Mouse (Mus musculus) heart, adult 18-20 months (tissue): Measurements from ENCODE around the gene Kif7. TPM values are rescaled to one million over a fixed set of nuclear protein-coding genes. Genes with fewer than 3 reads are reported as not detected.

ENCODE experiments used
- DNase-seq, 2 experiments: peaks; one replicate each; pipeline ENCODE4 v3.0.0; 2021 to 2022; ENCODE audit warnings: mixed read lengths in 1 of 2
- total RNA-seq, 2 experiments: library from RNA; stranded (reverse); gene quantifications; 2 replicates each; pipeline ENCODE4 v1.2.3; 2021

Kif7 gene
- total RNA-seq, 2 experiments from 2014 or later: 0.82 to 1.1 TPM

DNA sequence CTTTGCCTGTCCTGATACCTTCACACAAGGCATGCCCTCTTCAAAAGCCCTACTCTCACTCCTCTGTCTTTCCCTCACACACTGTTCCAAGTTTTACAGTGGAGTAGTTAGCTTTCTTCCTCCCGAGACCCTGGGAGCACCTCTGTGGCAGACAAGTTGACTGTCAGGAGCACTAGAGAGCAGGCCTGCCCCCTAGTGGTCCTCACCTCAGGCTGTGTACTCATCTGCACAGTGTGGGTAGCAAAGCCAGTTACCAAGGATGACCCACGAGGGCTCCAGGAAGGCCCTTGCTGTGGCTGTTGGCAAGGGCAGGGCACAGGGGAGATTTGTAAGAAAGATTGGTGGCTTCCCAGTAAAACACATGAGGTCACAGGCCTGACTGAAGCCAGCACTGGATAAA is 11.6 kb upstream of the Kif7 start:
- peak; percentile 47 to 76 for DNase-seq

- DNase-seq: peak; percentile 67 to 70
Observed at GRCm38 (mm10) chr7:79721386-79721977, 6.0 kb upstream of the Kif7 start.

- no peak for DNase-seq
Observed at GRCm38 (mm10) chr7:79710831-79711230, 4.7 kb downstream of the Kif7 start.

- no peak for DNase-seq
Observed at GRCm38 (mm10) chr7:79710130-79710607, 5.4 kb downstream of the Kif7 start.

DNA sequence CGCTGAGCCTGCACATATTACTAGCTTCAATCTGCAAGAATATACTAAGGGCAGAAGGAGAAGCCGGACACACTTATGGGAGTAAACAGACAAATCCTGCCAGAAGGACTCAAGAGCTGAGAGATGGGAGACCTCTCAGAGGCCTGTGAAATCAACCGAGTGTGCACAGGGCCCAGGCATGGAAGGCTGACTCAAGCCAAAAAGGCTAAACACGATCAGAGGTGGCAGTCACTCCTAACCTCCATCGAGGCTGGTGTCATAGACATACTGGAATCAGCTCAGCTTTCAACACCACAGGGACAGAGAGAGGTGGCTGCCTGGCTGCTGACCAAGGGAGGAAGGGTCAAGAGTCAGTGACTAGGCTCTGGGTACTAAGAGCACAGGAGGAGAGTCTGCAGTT is 10.3 kb downstream of the Kif7 start:
- DNase-seq: no peak

- no peak for DNase-seq
Observed at GRCm38 (mm10) chr7:79702755-79703154, 12.8 kb downstream of the Kif7 start.

- no peak for DNase-seq
Observed at GRCm38 (mm10) chr7:79696495-79696894, 19.0 kb downstream of the Kif7 start.

DNA sequence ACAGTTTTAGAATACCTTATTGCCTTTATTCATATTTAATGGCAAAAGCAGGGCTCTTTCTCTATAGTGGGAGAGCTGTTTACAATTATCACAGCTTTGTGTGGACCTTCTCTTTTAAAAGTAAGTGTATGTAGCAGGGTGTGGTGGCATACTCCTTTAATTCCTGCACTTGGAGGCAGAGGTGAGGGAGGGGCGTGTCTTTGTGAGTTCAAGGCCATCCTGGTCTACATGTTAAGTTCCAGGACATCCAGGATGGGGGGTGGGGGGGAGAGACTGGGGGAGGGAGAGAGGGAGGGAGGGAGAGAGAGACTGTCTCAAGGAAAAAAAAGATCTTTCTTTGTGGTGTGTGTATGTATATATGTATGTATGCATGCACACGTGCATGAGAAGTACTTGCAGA is 35.3 kb downstream of the Kif7 start:
- DNase-seq: no peak

DNA sequence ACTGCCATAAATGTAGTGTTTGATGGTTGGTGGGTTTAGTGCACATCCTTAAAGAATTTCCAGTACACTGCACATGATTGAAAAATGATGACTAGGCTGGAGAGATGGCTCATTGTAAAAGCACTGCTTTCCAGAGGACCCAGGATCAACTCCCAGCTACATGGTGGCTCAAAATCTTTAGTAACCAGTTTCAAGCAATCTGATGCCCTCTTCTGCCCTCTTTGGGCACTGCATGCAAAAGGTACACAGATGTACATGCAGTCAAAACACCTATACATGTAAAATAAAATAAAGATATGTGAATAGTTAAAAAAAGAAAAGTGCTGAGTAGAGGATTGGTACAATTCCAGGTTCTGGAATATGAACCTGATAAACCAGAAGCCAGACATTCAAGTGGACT is 36.3 kb downstream of the Kif7 start:
- no peak for DNase-seq

DNA sequence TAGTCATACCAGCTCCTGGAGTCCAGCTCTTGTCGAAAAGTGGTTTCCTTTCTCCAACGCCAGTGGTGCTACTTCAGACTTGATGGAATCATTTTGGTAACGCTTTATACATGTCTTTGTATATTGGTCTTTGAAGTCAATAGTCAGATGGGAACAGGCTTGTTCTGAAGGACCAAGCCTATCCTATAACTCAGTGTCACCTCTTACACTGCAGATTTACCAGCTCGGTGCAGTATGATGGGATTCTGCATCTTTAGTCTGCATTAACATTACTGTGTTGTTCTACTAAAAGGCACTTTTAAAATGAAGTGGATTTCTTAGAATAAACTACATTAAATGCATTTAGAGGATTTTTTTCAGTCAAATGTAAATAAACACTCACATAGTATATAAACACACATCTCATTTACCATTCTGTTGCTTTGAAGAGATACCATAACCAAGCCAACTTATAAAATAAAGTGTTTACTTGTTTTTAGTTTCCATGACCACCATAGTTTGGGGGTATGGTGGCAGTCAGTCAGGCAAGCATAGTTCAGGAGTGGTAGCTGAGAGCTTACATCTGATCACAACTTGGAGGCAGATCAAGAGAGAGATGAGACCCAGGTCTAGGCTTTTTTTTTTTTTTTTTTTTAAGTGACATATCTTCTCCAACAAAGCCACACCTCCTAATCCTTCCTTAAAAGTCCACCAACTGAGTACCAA is 44.5 kb downstream of the Kif7 start:
- DNase-seq: no peak

GRCm38 (mm10) chr7:79666690-79667089 is 48.8 kb downstream of the Kif7 start:
- no peak for DNase-seq

DNA sequence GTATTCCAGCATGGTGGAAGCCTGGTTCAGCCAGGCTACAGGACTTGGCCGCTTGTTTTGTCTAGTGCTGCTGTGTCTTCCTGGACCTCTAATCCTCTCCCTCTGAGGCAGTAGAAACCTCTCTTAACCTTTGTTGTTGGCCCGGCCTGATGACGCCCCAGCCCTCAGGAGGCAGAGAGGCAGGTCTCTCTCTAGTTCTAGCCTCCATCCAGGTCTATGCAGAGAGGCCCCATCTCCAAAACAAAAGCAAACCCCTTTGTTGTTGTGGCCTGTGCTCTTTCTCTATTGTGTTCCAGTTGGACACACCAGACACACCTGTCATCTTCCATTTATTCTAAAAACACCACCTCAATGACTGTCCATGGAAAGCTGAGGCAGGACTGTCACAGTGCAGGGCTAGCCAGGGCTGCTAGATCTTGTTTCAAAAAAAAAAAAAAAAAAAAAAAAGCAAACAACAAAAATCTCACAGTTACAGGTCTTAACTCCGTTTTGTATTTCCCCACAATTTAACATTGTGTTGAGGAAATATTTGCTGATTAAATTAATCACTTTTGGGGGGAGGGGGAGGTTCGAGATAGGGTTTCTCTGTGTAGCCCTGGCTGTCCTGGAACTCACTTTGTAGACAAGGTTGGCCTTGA is 54.1 kb downstream of the Kif7 start:
- no peak for DNase-seq

DNA sequence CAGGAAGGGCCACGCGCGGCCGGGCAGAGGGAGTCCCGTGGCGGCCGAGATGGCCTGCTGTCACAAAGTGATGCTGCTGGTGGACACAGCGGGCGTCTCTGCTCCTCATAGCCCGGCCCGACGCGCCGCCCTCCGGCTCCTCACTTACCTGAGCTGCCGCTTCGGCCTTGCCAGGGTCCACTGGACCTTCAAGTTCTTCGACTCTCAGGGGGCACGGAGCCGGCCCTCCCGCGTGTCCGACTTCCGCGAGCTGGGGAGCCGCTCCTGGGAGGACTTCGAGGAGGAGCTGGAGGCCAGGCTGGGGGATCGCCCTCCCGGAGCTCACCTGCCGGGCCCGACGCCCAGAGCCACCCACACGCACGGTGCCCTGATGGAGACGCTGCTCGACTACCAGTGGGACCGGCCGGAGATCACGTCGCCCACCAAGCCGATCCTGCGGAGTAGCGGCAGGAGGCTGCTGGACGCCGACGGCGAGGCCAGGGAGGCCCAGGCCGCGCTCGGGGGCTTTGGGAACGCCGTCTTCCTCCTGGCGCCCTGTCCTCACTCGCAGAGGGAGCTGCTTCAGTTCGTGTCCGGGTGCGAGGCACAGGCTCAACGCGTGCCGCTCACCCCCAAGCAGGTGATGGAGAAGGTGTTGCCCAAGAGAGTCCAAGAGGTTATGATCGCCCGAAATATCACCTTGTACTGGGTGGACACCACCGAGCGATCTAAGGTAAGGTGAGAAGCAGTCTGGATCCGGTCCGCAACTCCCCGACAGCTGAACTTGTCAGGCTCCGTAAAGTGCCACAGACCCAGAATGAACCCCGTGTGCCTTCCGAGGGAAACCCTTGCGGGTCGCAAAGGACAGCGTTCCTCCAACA is 55.0 kb downstream of the Kif7 start:
- DNase-seq: peak; percentile 0 to 1

GRCm38 (mm10) chr7:79659578-79660290 is 55.8 kb downstream of the Kif7 start, which contains the start of gene Ticrr:
Gene Ticrr (plus strand): TSS chr7:79660196.
- peak; percentile 96 to 97 for DNase-seq

DNA sequence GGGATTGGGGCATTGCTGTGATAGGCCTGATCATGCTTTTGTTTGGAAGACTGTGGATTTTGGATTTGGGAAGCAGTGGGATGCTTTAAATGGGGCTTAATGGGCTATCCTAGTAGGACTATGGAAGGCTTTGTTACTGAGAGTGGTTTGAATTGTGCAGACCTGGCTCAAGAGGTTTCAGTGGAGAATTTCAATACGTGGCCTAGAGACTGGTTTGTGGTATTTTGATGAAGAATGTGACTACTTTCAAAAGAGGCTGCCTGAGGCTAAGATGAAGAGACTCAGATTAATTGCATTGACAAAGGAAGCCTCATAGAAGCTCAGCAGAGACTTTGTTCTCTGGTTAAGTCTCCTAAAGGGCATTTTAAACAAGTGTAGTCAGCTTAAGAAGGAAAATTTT is 60.9 kb downstream of the Kif7 start:
- DNase-seq: no peak

GRCm38 (mm10) chr7:79654185-79654584 is 61.3 kb downstream of the Kif7 start:
- DNase-seq: no peak

DNA sequence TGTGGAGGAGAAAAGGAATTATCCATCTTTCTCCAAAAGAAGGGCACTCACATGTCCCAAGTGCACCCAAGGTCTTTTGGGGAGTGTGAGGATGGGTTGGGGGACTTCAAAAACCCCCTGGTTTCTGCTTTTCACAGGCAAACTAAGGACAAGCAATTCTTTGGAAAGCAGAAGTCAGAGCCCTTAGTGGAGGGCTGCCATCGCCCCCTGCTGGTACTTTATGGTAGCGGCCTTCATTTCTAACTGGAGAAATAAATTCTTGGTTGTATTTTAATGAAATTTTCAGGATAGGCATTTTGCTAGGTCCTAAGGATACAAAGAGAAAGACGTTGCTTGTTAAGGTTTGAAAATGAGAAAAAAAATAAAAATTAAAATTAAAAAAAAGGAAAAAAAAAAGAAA is 66.5 kb downstream of the Kif7 start:
- DNase-seq: peak; percentile 6 to 74
